Mouse (Mus musculus): ENCODE measurements around the gene 4933407L21Rik. TPM values are rescaled to one million over a fixed set of nuclear protein-coding genes. Genes with fewer than 3 reads are reported as not detected.

The 4933407L21Rik gene
- polyA plus RNA-seq, 1 experiment from 2014 or later: not detected

GRCm38 (mm10) chr1:85899388-85899761 lies 28.9 kb upstream of the 4933407L21Rik start:
- Histone ChIP-seq H3K9me3 (no peaks in the 10 kb centered on the region), H3K9ac (peak overlapping the region; percentile 52; the same call in 1 of the 2 replicates), H3K4me2 (0 out of 2 replicates have a peak overlapping the region, but pooled peaks have one; percentile 1), H3K27ac (replicated peaks) (peak overlapping the region; percentile 38), H3K4me3 (no peak overlapping the region), H3K4me1 (peaks cover 81% of the 10 kb centered on the region), H3K27me3 (replicated peaks) (no peaks in the 10 kb centered on the region), H3K36me3 (peaks cover 19% of the 10 kb centered on the region)
- no peak for ATAC-seq (ENCODE audit: extremely low read depth, insufficient number of reproducible peaks, low FRiP score, low TSS enrichment)

GRCm38 (mm10) chr1:85900521-85901333 lies 27.6 kb upstream of the 4933407L21Rik start:
- H3K4me2 ChIP-seq: peak overlapping the region; percentile 33
- H3K4me3 ChIP-seq: no peak overlapping the region
- H3K4me1 ChIP-seq: peaks cover 85% of the 10 kb centered on the region
- WGBS: 48% methylated on average over 7 of the region's 7 CpGs
- peaks cover 32% of the 10 kb centered on the region for H3K36me3 ChIP-seq
- peak overlapping the region; percentile 79 for H3K27ac ChIP-seq (replicated peaks)
- peak overlapping the region; percentile 61; the same call in 1 of the 2 replicates for H3K9ac ChIP-seq
- ATAC-seq (ENCODE audit: extremely low read depth, insufficient number of reproducible peaks, low FRiP score, low TSS enrichment): no peak
- no peaks in the 10 kb centered on the region for H3K9me3 ChIP-seq
- H3K27me3 ChIP-seq (replicated peaks): no peaks in the 10 kb centered on the region

GRCm38 (mm10) chr1:85901516-85902107 lies 26.7 kb upstream of the 4933407L21Rik start:
- peak; percentile 16; the same call in 1 of the 2 replicates for ATAC-seq (ENCODE audit: extremely low read depth, insufficient number of reproducible peaks, low FRiP score, low TSS enrichment)
- 27% methylated on average over 3 of the region's 3 CpGs for WGBS
- peak overlapping the region; percentile 44 for H3K4me2 ChIP-seq

GRCm38 (mm10) chr1:85902108-85902561 lies 26.1 kb upstream of the 4933407L21Rik start:
- H3K4me1 ChIP-seq: peaks cover 85% of the 10 kb centered on the region
- peak overlapping the region; percentile 44 for H3K4me2 ChIP-seq
- H3K4me3 ChIP-seq: no peak overlapping the region
- no peak for ATAC-seq (ENCODE audit: extremely low read depth, insufficient number of reproducible peaks, low FRiP score, low TSS enrichment)
- no peak overlapping the region for H3K9ac ChIP-seq
- WGBS: 16% methylated on average over 7 of the region's 7 CpGs
- no peaks in the 10 kb centered on the region for H3K9me3 ChIP-seq
- peak overlapping the region; percentile 79 for H3K27ac ChIP-seq (replicated peaks)
- no peaks in the 10 kb centered on the region for H3K27me3 ChIP-seq (replicated peaks)
- H3K36me3 ChIP-seq: peaks cover 46% of the 10 kb centered on the region

More at GRCm38 (mm10) chr1:85901516-85902107, 26.7 kb upstream of the 4933407L21Rik start:
- no peak overlapping the region; the same call in 1 of the 2 replicates for H3K9ac ChIP-seq
- peaks cover 85% of the 10 kb centered on the region for H3K4me1 ChIP-seq
- H3K4me3 ChIP-seq: no peak overlapping the region
- H3K27ac ChIP-seq (replicated peaks): peak overlapping the region; percentile 79
- no peaks in the 10 kb centered on the region for H3K27me3 ChIP-seq (replicated peaks)
- peaks cover 41% of the 10 kb centered on the region for H3K36me3 ChIP-seq
- H3K9me3 ChIP-seq: no peaks in the 10 kb centered on the region

- H3K4me3 ChIP-seq: no peak overlapping the region
- peaks cover 77% of the 10 kb centered on the region for H3K36me3 ChIP-seq
- no peak overlapping the region for H3K4me2 ChIP-seq
- peak overlapping the region; percentile 58 for H3K27ac ChIP-seq (replicated peaks)
- no peak overlapping the region for H3K9ac ChIP-seq
- H3K9me3 ChIP-seq: no peaks in the 10 kb centered on the region
- H3K4me1 ChIP-seq: peaks cover 60% of the 10 kb centered on the region
- peak; percentile 41; the same call in 1 of the 2 replicates for ATAC-seq (ENCODE audit: extremely low read depth, insufficient number of reproducible peaks, low FRiP score, low TSS enrichment)
- WGBS: 37% methylated on average over 12 of the region's 12 CpGs
- H3K27me3 ChIP-seq (replicated peaks): no peaks in the 10 kb centered on the region
Observed at GRCm38 (mm10) chr1:85906892-85907291, 21.4 kb upstream of the 4933407L21Rik start.

- no peak for ATAC-seq (ENCODE audit: extremely low read depth, insufficient number of reproducible peaks, low FRiP score, low TSS enrichment)
- peaks cover 46% of the 10 kb centered on the region for H3K4me1 ChIP-seq
- no peaks in the 10 kb centered on the region for H3K27me3 ChIP-seq (replicated peaks)
- H3K36me3 ChIP-seq: peaks cover 62% of the 10 kb centered on the region
- H3K27ac ChIP-seq (replicated peaks): peak overlapping the region; percentile 62
- H3K9ac ChIP-seq: peak overlapping the region; percentile 11; the same call in 1 of the 2 replicates
- WGBS: 38% methylated on average over 13 of the region's 13 CpGs
- H3K9me3 ChIP-seq: no peaks in the 10 kb centered on the region
- no peak overlapping the region for H3K4me3 ChIP-seq
- H3K4me2 ChIP-seq: no peak overlapping the region
Observed at GRCm38 (mm10) chr1:85908754-85909590, 19.3 kb upstream of the 4933407L21Rik start.

- H3K9me3 ChIP-seq: no peaks in the 10 kb centered on the region
- 77% methylated on average over 7 of the region's 7 CpGs for WGBS
- H3K36me3 ChIP-seq: peaks cover 20% of the 10 kb centered on the region
- H3K4me2 ChIP-seq: no peak overlapping the region
- no peak overlapping the region for H3K9ac ChIP-seq
- no peak overlapping the region for H3K27ac ChIP-seq (replicated peaks)
- H3K4me1 ChIP-seq: peaks cover 12% of the 10 kb centered on the region
- no peak overlapping the region for H3K4me3 ChIP-seq
- ATAC-seq (ENCODE audit: extremely low read depth, insufficient number of reproducible peaks, low FRiP score, low TSS enrichment): no peak
- no peaks in the 10 kb centered on the region for H3K27me3 ChIP-seq (replicated peaks)
Observed at GRCm38 (mm10) chr1:85913078-85913755, 15.1 kb upstream of the 4933407L21Rik start.

- no peaks in the 10 kb centered on the region for H3K27me3 ChIP-seq (replicated peaks)
- no peak overlapping the region for H3K4me3 ChIP-seq
- peaks cover 8% of the 10 kb centered on the region for H3K36me3 ChIP-seq
- H3K4me2 ChIP-seq: no peak overlapping the region
- ATAC-seq (ENCODE audit: extremely low read depth, insufficient number of reproducible peaks, low FRiP score, low TSS enrichment): no peak
- peaks cover 4% of the 10 kb centered on the region; the same call in 1 of the 2 replicates for H3K4me1 ChIP-seq
- H3K27ac ChIP-seq (replicated peaks): no peak overlapping the region
- H3K9me3 ChIP-seq: no peaks in the 10 kb centered on the region
- no peak overlapping the region for H3K9ac ChIP-seq
Observed at GRCm38 (mm10) chr1:85915890-85916289, 12.4 kb upstream of the 4933407L21Rik start.

- Histone ChIP-seq H3K9me3 (no peaks in the 10 kb centered on the region), H3K36me3 (no peaks in the 10 kb centered on the region), H3K27me3 (replicated peaks) (no peaks in the 10 kb centered on the region), H3K4me1 (peaks cover 4% of the 10 kb centered on the region; the same call in 1 of the 2 replicates), H3K9ac (no peak overlapping the region), H3K4me3 (no peak overlapping the region), H3K27ac (replicated peaks) (no peak overlapping the region), H3K4me2 (no peak overlapping the region)
- no peak for ATAC-seq (ENCODE audit: extremely low read depth, insufficient number of reproducible peaks, low FRiP score, low TSS enrichment)
- 65% methylated on average over 4 of the region's 4 CpGs for WGBS
Observed at GRCm38 (mm10) chr1:85916830-85917450, 11.3 kb upstream of the 4933407L21Rik start.

GRCm38 (mm10) chr1:85919621-85920020 lies 8.7 kb upstream of the 4933407L21Rik start:
- H3K9me3 ChIP-seq: no peaks in the 10 kb centered on the region
- no peaks in the 10 kb centered on the region for H3K27me3 ChIP-seq (replicated peaks)
- H3K9ac ChIP-seq: no peak overlapping the region
- H3K4me1 ChIP-seq: peaks cover 14% of the 10 kb centered on the region; the same call in 1 of the 2 replicates
- no peak for ATAC-seq (ENCODE audit: extremely low read depth, insufficient number of reproducible peaks, low FRiP score, low TSS enrichment)
- no peak overlapping the region for H3K4me3 ChIP-seq
- H3K4me2 ChIP-seq: no peak overlapping the region
- no peaks in the 10 kb centered on the region for H3K36me3 ChIP-seq
- no peak overlapping the region for H3K27ac ChIP-seq (replicated peaks)
- 69% methylated on average over 7 of the region's 7 CpGs for WGBS
